Mouse (Mus musculus) cerebellum, adult 11 months (tissue): ENCODE results near the gene Vav1.

Source experiments
- DNase-seq: peaks from one replicate; pipeline ENCODE4 v3.0.0; 2022

Vav1 gene

DNA sequence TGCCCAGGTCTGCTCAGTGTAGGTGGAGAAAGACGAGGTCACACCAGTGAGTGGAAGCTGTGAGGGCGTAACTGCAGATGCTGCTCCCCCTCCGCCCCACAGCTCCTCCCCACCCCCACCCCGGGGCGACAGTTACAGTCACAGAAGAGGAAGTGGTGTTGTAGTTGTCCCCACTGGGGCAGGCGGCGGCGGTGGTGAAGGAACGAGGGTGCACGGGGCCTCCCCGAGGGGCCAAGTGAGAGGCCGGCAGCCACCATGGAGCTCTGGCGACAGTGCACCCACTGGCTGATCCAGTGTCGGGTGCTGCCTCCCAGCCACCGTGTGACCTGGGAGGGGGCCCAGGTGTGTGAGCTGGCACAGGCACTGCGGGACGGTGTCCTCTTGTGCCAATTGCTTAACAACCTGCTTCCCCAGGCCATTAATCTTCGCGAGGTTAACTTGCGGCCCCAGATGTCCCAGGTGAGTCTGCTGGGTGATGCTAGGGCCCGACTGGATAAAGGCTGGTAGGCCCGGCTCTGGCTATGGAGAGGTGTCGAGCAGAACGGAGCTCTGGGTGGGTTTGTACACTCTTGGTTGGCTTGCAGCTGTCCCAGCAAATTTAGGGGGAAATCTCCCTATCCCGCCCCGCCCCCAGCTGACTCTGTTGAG is at the start of gene Vav1:
Gene Vav1, plus strand, starts transcription at position 158 of the 648 bp plus-strand sequence.
- DNase-seq, result no peak

GRCm38 (mm10) chr17:57229851-57230727 is 48.8 kb upstream of the Vav1 start:
- DNase-seq, result no peak

- DNase-seq, result no peak
Measured at GRCm38 (mm10) chr17:57230728-57231125, 48.2 kb upstream of the Vav1 start.

GRCm38 (mm10) chr17:57231321-57231771 is 47.6 kb upstream of the Vav1 start:
- no peak for DNase-seq

DNA sequence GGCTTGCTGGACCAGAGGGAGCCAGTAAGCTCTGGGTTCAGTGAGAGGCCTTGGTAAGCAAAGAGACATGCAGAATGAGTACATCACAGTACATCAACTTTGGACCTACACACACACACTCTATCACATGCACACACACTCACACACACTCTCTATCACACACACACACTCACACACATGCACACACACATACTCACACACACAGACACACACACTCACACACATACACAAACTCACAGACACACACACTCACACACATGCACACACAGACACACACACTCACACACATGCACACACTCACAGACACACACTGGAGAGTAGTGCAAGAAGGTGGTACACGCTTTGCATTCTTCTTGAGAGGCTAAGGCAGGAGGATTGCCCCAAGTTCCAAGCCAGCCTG is 46.7 kb upstream of the Vav1 start:
- no peak for DNase-seq

DNA sequence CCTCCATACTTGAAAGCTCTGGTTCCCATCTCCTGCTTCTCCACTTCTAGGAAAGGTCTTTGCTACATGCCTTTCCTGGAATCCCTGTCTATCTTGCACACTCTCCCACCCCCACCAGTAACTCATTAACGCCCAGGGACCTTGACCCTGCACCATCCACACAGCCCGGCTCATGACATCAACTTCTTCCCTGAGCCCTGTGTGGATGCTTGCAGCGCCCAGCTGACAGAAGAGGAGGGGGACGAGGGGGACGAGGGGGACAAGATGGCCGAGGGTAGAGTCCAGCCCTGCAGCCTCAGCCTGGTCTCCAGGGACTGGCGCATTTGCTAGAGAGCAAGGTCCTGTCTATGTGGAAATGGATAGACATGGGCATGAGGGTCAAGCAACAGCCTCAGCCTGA is 45.9 kb upstream of the Vav1 start:
- no peak for DNase-seq

DNA sequence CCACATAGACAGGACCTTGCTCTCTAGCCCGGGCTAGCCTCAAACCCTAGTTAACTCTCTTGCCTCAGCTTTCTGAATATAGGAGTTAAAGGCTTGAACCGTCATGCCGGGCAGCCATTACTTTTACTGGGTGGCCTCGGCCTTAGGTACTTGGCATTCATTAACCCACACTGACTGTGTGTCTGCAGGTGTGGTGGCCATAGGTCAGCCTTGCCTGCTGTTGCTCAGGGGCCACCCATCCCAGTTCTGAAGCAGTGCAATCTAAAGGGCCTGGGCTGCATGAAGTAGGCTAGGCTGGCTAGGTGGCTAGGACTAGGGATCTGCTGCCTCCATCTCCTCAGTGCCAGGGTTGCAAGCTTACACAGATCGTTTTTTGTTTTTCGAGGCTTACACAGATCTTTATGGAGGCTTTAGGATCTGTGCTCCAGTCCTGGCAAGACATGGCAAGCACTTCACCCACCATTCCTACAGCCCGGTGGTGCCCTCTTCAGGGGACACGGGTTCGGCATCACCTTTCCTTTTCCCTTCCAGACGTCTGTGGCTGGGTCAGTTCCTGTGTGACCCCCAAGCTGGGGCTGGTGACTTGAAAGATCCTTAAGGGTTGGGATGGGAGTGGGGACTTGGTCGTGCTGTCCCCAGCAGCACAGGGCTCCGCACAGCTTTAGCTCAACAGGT is 44.5 kb upstream of the Vav1 start:
- no peak for DNase-seq

GRCm38 (mm10) chr17:57235803-57236202 is 43.1 kb upstream of the Vav1 start:
- DNase-seq, result no peak

GRCm38 (mm10) chr17:57237181-57237580 is 41.7 kb upstream of the Vav1 start:
- DNase-seq, result no peak

- DNase-seq, result no peak
Measured at GRCm38 (mm10) chr17:57243650-57244370, 35.1 kb upstream of the Vav1 start.

- no peak for DNase-seq
Measured at GRCm38 (mm10) chr17:57245311-57245929, 33.5 kb upstream of the Vav1 start.

DNA sequence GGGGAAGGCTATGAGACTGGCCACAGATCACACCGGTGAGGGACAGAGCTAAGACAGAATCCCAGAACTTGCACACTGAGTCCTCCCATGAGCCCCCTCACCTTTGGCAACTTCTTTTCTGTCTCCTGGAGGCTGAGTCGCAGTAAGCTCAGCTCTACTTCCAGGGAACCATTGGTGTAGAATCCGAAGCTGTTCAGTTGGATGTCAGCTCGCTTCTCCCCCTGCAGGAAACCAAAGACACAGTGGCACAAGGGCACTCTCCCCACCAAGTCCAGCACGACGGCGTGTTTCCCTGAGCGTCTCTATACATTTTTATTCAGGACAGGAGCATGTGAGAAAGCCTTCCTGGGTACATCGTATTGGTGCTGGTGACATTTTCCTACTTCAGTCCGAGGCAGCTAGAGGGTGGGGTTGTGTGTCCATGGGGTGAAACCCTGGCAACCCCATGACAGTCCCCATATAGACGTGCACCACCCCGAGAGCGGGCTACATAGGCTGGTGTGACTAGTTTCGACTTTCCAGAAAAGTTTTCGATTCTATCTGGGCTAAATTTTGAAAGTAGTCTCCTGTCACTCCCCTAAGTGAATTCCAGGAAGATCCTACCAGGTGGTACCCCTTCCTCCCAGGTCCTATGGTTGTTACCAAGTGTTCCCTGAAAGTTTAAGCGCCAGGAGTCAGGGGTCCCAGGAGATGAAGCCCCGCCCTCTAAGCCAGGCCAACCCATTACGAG is 32.1 kb upstream of the Vav1 start:
- no peak for DNase-seq

- peak; percentile 91 for DNase-seq
Measured at GRCm38 (mm10) chr17:57247393-57248200, 31.3 kb upstream of the Vav1 start.

DNA sequence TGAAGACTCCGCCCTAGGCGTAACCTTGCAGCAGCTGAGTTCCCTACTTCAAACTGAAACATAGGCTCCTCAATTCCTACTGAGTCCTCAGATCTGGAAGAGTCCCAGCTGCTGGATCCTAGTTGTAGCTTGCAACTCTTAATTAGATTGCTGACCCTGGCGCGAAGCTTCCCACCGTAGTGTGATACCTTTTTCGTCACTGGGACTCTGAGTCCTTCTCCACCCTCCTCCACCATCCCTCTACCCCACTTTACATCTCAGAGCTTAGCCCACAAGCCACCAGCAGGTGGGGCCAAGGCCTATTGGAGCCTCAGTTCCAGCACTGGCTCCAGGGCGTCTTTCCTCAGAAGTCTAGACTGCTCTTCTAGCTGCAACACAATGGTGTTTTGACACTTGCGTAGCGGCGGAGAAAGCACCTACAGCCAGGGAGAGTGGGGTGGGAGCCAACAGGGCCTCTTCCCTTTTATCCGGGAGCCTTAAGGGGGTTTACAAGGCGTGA is 30.6 kb upstream of the Vav1 start, which contains the start of gene Gpr108:
Gene Gpr108, minus strand, starts transcription at position 246 of the 499 bp plus-strand sequence.
- peak; percentile 85 for DNase-seq

GRCm38 (mm10) chr17:57248771-57249170 is 30.1 kb upstream of the Vav1 start:
- DNase-seq, result peak; percentile 43

- peak; percentile 84 for DNase-seq
Measured at GRCm38 (mm10) chr17:57249186-57250181, 29.4 kb upstream of the Vav1 start, which contains the start of gene Trip10. TSS of gene Trip10 (plus strand) at chr17:57249455.

DNA sequence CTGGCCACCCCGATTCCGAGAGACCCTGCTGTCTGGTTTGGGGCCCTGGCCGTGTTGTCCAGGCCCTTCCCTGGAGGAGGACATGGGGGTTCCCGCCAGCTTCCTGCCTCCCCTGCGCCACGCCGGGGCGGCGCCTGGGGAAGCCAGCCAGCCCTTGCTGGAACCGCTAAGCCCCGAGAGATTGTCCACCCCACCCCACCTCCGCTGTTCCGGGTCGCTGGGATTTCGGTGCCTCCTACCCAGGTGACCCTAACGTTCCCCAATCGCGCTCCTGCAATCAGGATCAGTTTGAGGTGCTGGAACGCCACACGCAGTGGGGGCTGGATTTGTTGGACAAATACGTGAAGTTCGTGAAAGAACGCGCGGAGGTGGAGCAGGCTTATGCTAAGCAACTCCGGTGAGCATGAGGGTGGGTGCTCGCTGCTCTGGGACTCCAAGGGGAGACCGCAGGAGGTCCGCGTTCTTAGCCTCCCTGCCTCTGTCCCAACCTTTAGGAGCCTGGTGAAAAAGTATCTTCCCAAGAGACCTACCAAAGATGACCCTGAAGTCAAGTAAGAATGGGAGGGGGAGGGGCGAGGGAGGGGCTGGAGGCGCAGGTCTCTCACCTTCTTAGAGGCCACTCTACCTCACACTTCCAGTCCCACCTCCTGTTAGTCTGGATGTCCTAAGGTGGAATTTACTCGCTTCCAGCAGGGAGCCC is 28.3 kb upstream of the Vav1 start:
- no peak for DNase-seq

DNA sequence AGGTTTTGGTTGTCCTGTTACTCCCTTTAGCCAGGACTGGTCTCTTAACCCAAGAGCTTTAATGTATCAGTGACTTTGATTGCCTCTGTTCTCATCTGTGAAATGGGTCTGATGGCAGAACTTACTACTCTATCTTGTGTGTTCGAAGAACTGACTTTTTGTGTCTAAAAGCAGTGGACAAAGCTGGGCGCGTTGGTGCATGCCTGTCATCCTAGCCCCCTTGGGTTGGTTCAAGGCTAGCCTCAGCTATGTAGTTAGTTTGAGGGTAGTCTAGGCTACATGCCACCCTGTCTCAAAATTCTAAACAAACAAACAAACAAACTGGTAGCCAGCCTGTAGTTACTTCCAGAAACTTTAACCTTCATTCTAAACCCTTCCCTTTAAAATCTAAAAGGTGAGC is 27.5 kb upstream of the Vav1 start:
- no peak for DNase-seq
